Mouse (Mus musculus): Measurements from ENCODE around the gene Rsg1. TPM values are rescaled to one million over a fixed set of nuclear protein-coding genes. Genes with fewer than 3 reads are reported as not detected.

Gene Rsg1
- polyA plus RNA-seq, 1 experiment: 2.9 TPM

- Histone ChIP-seq H3K36me3 (ENCODE audit: control insufficient read depth, insufficient read depth, low read length) (peaks cover 3% of the 10 kb centered on the region), H3K4me1 (ENCODE audit: control insufficient read depth, insufficient read depth, low read length) (no peaks in the 10 kb centered on the region), H3K27ac (ENCODE audit: control insufficient read depth, insufficient read depth, low read depth, low read length) (no peak overlapping the region), H3K4me3 (ENCODE audit: control insufficient read depth, low read depth, low read length) (no peak overlapping the region), H3K27me3 (ENCODE audit: control insufficient read depth, insufficient read depth, low read length) (no peaks in the 10 kb centered on the region)
- no peak for TF ChIP-seq CTCF (IDR thresholded peaks at IDR 0.05; ENCODE audit: control insufficient read depth, insufficient read depth, insufficient replicate concordance, low read depth, low read length)
- no peak for TF ChIP-seq POLR2A (IDR thresholded peaks at IDR 0.05; ENCODE audit: control insufficient read depth, low read depth, low read length)
Observed at GRCm38 (mm10) chr4:141196981-141197685, 16.6 kb upstream of the Rsg1 start.

- TF ChIP-seq CTCF (IDR thresholded peaks at IDR 0.05; ENCODE audit: control insufficient read depth, insufficient read depth, insufficient replicate concordance, low read depth, low read length) (no peak), POLR2A (IDR thresholded peaks at IDR 0.05; ENCODE audit: control insufficient read depth, low read depth, low read length) (no peak)
- Histone ChIP-seq H3K4me3 (ENCODE audit: control insufficient read depth, low read depth, low read length) (no peak overlapping the region), H3K36me3 (ENCODE audit: control insufficient read depth, insufficient read depth, low read length) (peaks cover 3% of the 10 kb centered on the region)
Observed at GRCm38 (mm10) chr4:141197686-141198035, 16.1 kb upstream of the Rsg1 start.

GRCm38 (mm10) chr4:141200906-141201305 lies 12.8 kb upstream of the Rsg1 start:
- no peaks in the 10 kb centered on the region for H3K4me1 ChIP-seq (ENCODE audit: control insufficient read depth, insufficient read depth, low read length)
- H3K27ac ChIP-seq (ENCODE audit: control insufficient read depth, insufficient read depth, low read depth, low read length): no peak overlapping the region
- no peaks in the 10 kb centered on the region; the same call in 1 of the 2 replicates for H3K36me3 ChIP-seq (ENCODE audit: control insufficient read depth, insufficient read depth, low read length)
- no peak overlapping the region for H3K4me3 ChIP-seq (ENCODE audit: control insufficient read depth, low read depth, low read length)
- TF ChIP-seq CTCF (IDR thresholded peaks at IDR 0.05; ENCODE audit: control insufficient read depth, insufficient read depth, insufficient replicate concordance, low read depth, low read length): no peak
- no peak for TF ChIP-seq POLR2A (IDR thresholded peaks at IDR 0.05; ENCODE audit: control insufficient read depth, low read depth, low read length)
- H3K27me3 ChIP-seq (ENCODE audit: control insufficient read depth, insufficient read depth, low read length): no peaks in the 10 kb centered on the region

More at GRCm38 (mm10) chr4:141197686-141198035, 16.1 kb upstream of the Rsg1 start:
- H3K4me1 ChIP-seq (ENCODE audit: control insufficient read depth, insufficient read depth, low read length): no peaks in the 10 kb centered on the region
- H3K27me3 ChIP-seq (ENCODE audit: control insufficient read depth, insufficient read depth, low read length): no peaks in the 10 kb centered on the region
- no peak overlapping the region for H3K27ac ChIP-seq (ENCODE audit: control insufficient read depth, insufficient read depth, low read depth, low read length)

GRCm38 (mm10) chr4:141202192-141202591 lies 11.6 kb upstream of the Rsg1 start:
- Histone ChIP-seq H3K27me3 (ENCODE audit: control insufficient read depth, insufficient read depth, low read length) (no peaks in the 10 kb centered on the region), H3K4me1 (ENCODE audit: control insufficient read depth, insufficient read depth, low read length) (no peaks in the 10 kb centered on the region), H3K27ac (ENCODE audit: control insufficient read depth, insufficient read depth, low read depth, low read length) (no peak overlapping the region), H3K4me3 (ENCODE audit: control insufficient read depth, low read depth, low read length) (no peak overlapping the region), H3K36me3 (ENCODE audit: control insufficient read depth, insufficient read depth, low read length) (no peaks in the 10 kb centered on the region; the same call in 1 of the 2 replicates)
- TF ChIP-seq POLR2A (IDR thresholded peaks at IDR 0.05; ENCODE audit: control insufficient read depth, low read depth, low read length) (no peak), CTCF (IDR thresholded peaks at IDR 0.05; ENCODE audit: control insufficient read depth, insufficient read depth, insufficient replicate concordance, low read depth, low read length) (no peak)

- TF ChIP-seq POLR2A (IDR thresholded peaks at IDR 0.05; ENCODE audit: control insufficient read depth, low read depth, low read length) (no peak), CTCF (IDR thresholded peaks at IDR 0.05; ENCODE audit: control insufficient read depth, insufficient read depth, insufficient replicate concordance, low read depth, low read length) (no peak)
- Histone ChIP-seq H3K4me3 (ENCODE audit: control insufficient read depth, low read depth, low read length) (no peak overlapping the region), H3K4me1 (ENCODE audit: control insufficient read depth, insufficient read depth, low read length) (no peaks in the 10 kb centered on the region), H3K36me3 (ENCODE audit: control insufficient read depth, insufficient read depth, low read length) (no peaks in the 10 kb centered on the region; the same call in 1 of the 2 replicates), H3K27ac (ENCODE audit: control insufficient read depth, insufficient read depth, low read depth, low read length) (no peak overlapping the region), H3K27me3 (ENCODE audit: control insufficient read depth, insufficient read depth, low read length) (no peaks in the 10 kb centered on the region)
Observed at GRCm38 (mm10) chr4:141204580-141205061, 9.1 kb upstream of the Rsg1 start.

- no peaks in the 10 kb centered on the region; the same call in 1 of the 2 replicates for H3K36me3 ChIP-seq (ENCODE audit: control insufficient read depth, insufficient read depth, low read length)
- H3K27ac ChIP-seq (ENCODE audit: control insufficient read depth, insufficient read depth, low read depth, low read length): no peak overlapping the region
Observed at GRCm38 (mm10) chr4:141207081-141207480, 6.7 kb upstream of the Rsg1 start.

GRCm38 (mm10) chr4:141210524-141211219 lies 3.1 kb upstream of the Rsg1 start:
- Histone ChIP-seq H3K27me3 (ENCODE audit: control insufficient read depth, insufficient read depth, low read length) (no peaks in the 10 kb centered on the region), H3K27ac (ENCODE audit: control insufficient read depth, insufficient read depth, low read depth, low read length) (peak overlapping the region; percentile 40; the same call in 1 of the 2 replicates), H3K36me3 (ENCODE audit: control insufficient read depth, insufficient read depth, low read length) (no peaks in the 10 kb centered on the region), H3K4me3 (ENCODE audit: control insufficient read depth, low read depth, low read length) (no peak overlapping the region), H3K4me1 (ENCODE audit: control insufficient read depth, insufficient read depth, low read length) (peaks cover 11% of the 10 kb centered on the region)
- TF ChIP-seq CTCF (IDR thresholded peaks at IDR 0.05; ENCODE audit: control insufficient read depth, insufficient read depth, insufficient replicate concordance, low read depth, low read length) (no peak), POLR2A (IDR thresholded peaks at IDR 0.05; ENCODE audit: control insufficient read depth, low read depth, low read length) (no peak)

More at GRCm38 (mm10) chr4:141207081-141207480, 6.7 kb upstream of the Rsg1 start:
- no peaks in the 10 kb centered on the region for H3K27me3 ChIP-seq (ENCODE audit: control insufficient read depth, insufficient read depth, low read length)
- no peaks in the 10 kb centered on the region for H3K4me1 ChIP-seq (ENCODE audit: control insufficient read depth, insufficient read depth, low read length)
- no peak overlapping the region for H3K4me3 ChIP-seq (ENCODE audit: control insufficient read depth, low read depth, low read length)
- TF ChIP-seq CTCF (IDR thresholded peaks at IDR 0.05; ENCODE audit: control insufficient read depth, insufficient read depth, insufficient replicate concordance, low read depth, low read length) (no peak), POLR2A (IDR thresholded peaks at IDR 0.05; ENCODE audit: control insufficient read depth, low read depth, low read length) (no peak)
